Mouse (Mus musculus): Measurements from ENCODE around the gene Tex2.
"Not testable (repeated sequence)": the region's sequence is repeated elsewhere in the genome, so short reads cannot be mapped to it uniquely, and the experiment has no call there.

The Tex2 gene

GRCm38 (mm10) chr11:106618768-106619167 is 5.5 kb upstream of the Tex2 start:
- not testable (repeated sequence) for DNase-seq (ENCODE audit: low read depth)

GRCm38 (mm10) chr11:106617821-106618580 is 4.8 kb upstream of the Tex2 start:
- DNase-seq (ENCODE audit: low read depth), result no peak

DNA sequence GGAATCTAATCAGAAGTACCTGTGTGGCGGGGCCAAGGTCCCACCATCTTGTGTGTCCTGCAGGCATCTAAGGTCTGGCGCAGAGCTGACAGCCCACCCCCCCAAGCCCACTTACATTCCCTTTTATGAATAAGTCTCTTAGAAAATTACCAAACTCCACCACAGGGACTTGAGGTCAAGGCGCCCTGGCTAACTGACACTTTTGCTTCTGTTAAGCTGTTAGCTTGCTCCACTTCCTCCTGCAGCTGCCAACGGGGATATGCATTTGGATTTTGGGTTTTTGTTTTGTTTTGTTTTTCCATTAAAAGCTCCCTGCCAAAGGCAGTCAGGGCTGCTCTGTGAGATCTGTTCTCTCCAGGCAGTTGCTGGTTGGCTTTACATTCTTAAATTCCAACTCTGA is 2.3 kb upstream of the Tex2 start:
- no peak for DNase-seq (ENCODE audit: low read depth)

GRCm38 (mm10) chr11:106614339-106614645 is 1.1 kb upstream of the Tex2 start:
- no peak for DNase-seq (ENCODE audit: low read depth)

DNA sequence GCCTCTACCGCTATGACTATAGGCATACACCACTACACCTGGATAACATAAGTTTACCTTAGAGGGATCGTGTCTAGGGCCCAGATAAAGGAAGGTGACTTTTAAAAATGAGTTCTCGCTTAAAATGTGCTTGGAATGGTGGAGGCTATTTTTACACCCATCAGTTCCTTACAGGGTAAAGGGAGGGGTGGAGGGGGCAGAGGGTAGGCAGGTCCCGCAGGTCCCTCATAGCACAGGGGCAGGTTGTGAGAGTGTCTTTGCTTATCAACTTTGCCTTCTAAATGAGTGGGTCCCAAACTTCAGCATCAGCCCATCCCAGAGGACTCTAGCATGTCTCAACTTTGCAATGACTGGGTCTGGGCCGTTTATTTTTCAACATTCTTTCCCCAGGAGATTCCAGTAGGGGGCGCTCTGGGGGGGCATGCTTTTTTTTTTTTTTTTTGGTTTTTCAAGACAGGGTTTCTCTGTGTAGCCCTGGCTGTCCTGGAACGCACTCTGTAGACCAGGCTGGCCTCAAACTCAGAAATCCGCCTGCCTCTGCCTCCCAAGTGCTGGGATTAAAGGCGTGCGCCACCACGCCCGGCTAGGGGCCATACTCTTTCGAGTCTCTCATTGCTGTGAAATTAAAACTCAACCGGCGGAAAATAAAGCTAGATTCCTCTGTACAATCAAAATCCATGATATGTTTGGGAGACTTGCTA is 565 bp upstream of the Tex2 start:
- peak; percentile 66 for DNase-seq (ENCODE audit: low read depth)

GRCm38 (mm10) chr11:106612209-106612960 is 838 bp downstream of the Tex2 start:
- peak; percentile 62 for DNase-seq (ENCODE audit: low read depth)

DNA sequence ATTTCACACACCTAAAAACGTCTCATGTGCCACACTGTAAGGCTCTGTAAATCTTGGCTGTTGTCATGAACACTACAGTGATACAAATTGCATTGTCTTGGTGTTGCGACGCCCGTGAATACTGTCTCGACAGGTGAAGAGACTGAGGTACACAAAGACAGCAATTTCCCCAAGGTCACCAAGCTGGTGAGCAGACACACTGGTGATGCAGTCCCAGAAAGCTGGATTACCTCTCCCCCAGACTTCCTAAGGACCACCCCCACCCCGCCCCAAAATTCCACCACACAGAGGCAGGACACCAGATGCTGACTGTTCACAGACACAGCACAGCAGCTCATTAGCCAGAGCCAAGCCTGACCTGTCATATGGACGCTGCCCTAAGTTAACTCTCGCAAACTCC is 3.5 kb downstream of the Tex2 start:
- no peak for DNase-seq (ENCODE audit: low read depth)

DNA sequence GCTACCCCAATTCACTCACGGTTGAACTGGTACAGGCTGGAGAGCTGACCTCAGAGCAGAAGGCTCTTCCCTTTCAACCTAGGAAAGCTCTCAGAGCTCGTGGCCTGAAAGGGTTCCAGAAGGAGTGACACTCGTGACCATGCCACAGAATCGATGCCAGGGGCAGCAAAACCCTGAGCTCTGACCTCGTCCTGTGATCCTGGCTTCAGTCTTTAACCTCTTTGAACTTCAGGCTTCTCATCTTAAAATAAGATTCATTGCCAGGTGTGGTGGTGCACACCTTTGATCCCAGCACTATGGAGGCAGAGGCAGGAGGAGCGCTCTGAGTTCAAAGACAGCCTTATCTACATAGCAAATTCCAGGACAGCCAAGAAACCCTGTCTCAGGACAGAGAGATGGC is 5.9 kb downstream of the Tex2 start:
- no peak for DNase-seq (ENCODE audit: low read depth)

DNA sequence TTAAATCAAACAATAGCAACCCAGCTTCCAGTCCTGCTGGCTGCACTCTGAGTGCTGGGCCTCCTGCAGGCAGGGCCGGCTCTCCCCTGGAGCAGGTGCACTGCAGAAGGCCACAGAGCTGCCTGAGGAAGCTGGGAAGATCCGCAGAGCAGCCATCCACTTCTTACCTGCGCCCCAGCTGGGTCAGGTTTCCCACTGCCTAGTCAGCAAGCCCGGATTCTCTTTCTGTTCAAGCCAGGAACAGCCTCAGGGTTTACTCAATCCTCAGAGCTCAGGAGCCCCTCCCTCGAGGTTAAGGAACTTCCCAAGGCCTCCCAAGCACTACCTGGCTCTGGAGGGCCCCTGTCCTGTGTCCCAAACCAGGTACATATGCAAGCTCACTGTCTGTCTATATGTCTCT is 7.2 kb downstream of the Tex2 start:
- no peak for DNase-seq (ENCODE audit: low read depth)

DNA sequence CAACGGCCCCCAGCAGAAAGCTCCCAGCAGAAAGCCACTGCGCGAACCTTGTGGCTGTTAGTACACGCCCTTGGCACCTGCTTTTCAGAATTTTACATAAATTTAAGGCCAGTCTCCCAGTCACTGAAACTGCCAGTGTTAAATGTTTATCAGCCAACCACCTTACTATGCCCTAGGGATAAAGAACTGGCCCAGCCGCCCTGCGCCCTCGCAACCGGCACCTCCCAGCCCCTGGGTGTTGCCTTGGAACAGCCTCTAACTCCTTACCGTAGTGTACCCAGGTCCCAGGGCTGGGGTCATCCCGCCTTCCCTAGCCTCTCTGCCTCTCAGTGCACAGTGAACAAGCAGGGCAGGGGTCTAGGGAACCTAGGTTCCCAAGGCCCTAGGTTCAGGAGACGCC is 10.0 kb downstream of the Tex2 start:
- DNase-seq (ENCODE audit: low read depth), result no peak

DNA sequence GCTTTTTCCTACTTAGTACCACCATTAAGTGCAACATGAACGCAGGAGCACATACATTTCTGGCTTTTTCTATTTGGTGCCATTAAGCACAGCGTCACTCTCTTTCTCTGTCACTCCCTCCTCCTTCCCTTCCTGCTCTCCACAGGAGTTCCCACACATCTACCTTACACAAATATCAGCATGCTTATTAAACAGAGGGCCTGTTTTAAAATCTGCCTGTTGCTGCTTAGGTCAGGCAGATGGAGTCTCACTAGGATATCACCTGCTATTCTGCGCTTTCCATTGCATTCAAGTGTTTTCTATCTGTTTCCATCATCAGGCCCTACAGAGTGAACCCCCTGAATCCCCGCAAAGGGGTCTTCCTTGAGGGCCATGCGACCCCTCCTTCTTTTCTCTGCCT is 13.1 kb downstream of the Tex2 start:
- no peak for DNase-seq (ENCODE audit: low read depth)

DNA sequence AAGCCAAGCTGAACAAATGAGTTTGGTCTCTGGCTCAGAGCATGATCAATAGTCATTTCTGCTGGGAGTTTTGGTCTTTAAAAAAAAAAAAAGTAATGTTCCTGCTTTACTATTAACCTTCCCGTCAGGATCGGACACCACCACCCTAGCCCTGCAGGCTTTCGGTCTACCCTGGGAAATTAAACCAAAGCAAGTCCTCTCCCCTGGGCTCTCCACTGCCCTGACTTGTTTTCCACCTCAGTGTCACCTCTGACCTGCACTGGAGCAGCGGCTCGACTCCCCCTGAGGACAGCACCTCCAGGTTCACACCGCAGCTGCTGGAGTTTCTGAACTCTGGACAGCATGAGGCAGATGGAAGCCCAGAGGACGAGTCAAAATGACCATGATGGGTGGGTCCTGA is 13.9 kb downstream of the Tex2 start:
- no peak for DNase-seq (ENCODE audit: low read depth)

DNA sequence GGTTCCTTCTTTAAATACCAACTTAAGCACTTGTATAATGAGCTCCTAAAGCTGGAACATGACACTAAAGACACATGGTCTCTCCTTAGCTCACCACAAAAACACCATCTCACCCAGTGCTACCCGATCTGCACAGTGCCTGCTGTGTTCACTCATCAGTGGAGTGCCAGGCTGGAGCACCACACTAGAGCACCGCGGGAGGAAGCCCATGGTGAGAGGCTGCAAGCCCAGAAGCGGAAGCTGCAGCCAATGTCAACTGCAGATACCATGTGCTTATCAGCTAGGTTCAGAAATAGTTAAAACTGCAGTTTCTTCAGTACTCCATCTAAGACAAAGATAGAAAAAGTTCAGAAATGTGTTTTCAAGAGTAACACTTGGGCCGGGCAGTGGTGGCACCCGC is 14.9 kb downstream of the Tex2 start:
- peak; percentile 42 for DNase-seq (ENCODE audit: low read depth)

- DNase-seq (ENCODE audit: low read depth), result no peak
Measured at GRCm38 (mm10) chr11:106597737-106598330, 15.4 kb downstream of the Tex2 start.

DNA sequence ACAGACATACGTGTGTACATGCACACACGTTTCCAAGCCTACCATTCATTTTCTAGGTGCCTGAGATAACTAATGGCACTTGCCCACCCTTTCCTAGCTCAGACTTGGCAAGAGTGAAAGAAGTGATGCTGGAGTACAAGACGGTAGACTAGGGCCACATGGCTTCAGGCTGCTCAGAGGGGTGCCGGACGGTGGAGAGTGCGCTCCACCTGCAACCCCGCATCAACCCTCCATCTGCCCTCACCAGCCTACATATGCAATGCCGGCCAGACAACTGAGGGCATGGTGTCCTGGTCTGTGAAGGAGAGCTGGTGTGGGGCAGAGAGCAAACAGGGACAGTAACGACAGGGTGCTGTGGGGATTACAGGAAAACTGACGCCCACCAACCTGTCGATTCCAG is 22.0 kb downstream of the Tex2 start:
- no peak for DNase-seq (ENCODE audit: low read depth)

- no peak for DNase-seq (ENCODE audit: low read depth)
Measured at GRCm38 (mm10) chr11:106590143-106590542, 23.1 kb downstream of the Tex2 start.

GRCm38 (mm10) chr11:106588781-106589180 is 24.4 kb downstream of the Tex2 start:
- no peak for DNase-seq (ENCODE audit: low read depth)

GRCm38 (mm10) chr11:106587786-106588519 is 25.3 kb downstream of the Tex2 start:
- DNase-seq (ENCODE audit: low read depth), result no peak

GRCm38 (mm10) chr11:106583801-106584200 is 29.4 kb downstream of the Tex2 start:
- DNase-seq (ENCODE audit: low read depth), result no peak

DNA sequence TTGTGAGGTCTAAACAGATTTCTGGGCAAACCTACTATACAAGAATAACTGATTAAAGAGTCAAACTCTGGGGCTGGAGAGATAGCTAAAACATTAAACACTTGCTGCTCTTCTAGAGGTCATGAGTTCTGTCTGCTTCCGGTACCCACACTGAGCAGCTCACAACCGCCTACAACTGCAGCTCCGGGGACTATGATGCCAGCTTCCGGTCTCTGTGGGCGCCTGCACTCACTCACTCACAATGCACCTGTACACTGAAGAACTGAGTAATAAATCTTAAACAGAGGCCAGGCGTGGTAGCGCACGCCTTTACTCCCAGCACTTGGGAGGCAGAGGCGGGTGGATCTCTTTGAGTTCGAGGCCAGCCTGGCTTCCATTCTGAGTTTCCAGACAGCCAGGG is 31.9 kb downstream of the Tex2 start:
- peak; percentile 44 for DNase-seq (ENCODE audit: low read depth)

- DNase-seq (ENCODE audit: low read depth), result no peak
Measured at GRCm38 (mm10) chr11:106580468-106580867, 32.8 kb downstream of the Tex2 start.

DNA sequence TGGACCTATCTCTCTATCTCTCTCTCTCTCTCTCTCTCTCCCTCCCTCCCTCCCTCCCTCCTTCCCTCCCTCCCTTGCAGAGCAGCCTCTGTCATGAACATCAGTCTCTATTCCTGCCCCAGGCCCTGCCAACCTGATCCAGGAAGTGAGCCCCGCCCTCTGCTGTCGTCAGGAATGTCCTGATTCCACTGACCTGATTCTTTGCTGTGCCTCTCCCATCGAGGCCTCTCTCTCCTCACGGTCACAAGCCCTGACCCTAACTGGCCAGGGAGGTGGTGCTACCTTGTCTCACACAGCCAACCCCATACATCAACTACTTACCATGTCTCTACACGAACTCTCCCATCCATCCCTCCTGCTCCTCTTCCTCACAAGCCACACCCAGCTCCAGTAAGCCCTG is 33.3 kb downstream of the Tex2 start:
- DNase-seq (ENCODE audit: low read depth), result no peak
